Mouse (Mus musculus) lung, adult 2 months (tissue): ENCODE measurements around the gene Dnmbp. TPM values are rescaled to one million over a fixed set of nuclear protein-coding genes. Genes with fewer than 3 reads are reported as not detected.

Experiments used
- DNase-seq: peaks from one replicate; pipeline ENCODE4 v3.0.0; 2022
- H3K4me1 ChIP-seq: fragments of 200-500 bp; 2 replicates; pipeline ENCODE4 v1.6.1; 2011; ENCODE audit warnings: low read length; ENCODE audit not compliant: control insufficient read depth, insufficient read depth
- H3K4me3 ChIP-seq: fragments of 200-500 bp; replicated peaks from 2 replicates; pipeline ENCODE3; 2011; ENCODE audit warnings: low read depth, mild to moderate bottlenecking, control low read depth, low read length; ENCODE audit errors: extremely low read depth
- CTCF ChIP-seq: fragments of 200-500 bp; IDR thresholded peaks from 2 replicates; pipeline ENCODE4 v1.5.1; 2011; ENCODE audit warnings: mild to moderate bottlenecking, low read length, control low read depth; ENCODE audit not compliant: insufficient read depth
- POLR2A ChIP-seq: fragments of 200-500 bp; IDR thresholded peaks from 2 replicates; pipeline ENCODE4 v1.6.1; 2011; ENCODE audit warnings: low read depth, mild to moderate bottlenecking, control low read depth, low read length, borderline replicate concordance; ENCODE audit errors: extremely low read depth
- WGBS: fragments of 180-500 bp; shearing (Covaris S2); methylation state at CpG from one replicate; pipeline ENCODE4 v1.1.7; 2018; 5-methylcytosine and 5-hydroxymethylcytosine counted together
- polyA plus RNA-seq: library from polyadenylated mRNA; depleted of rRNA; stranded (reverse); fragments of >200 nt; gene quantifications from 2 replicates; pipeline ENCODE4 v1.2.3, GENCODE M21; 2012

The Dnmbp gene
- polyA plus RNA-seq, 1 experiment, result 18.6 TPM

DNA sequence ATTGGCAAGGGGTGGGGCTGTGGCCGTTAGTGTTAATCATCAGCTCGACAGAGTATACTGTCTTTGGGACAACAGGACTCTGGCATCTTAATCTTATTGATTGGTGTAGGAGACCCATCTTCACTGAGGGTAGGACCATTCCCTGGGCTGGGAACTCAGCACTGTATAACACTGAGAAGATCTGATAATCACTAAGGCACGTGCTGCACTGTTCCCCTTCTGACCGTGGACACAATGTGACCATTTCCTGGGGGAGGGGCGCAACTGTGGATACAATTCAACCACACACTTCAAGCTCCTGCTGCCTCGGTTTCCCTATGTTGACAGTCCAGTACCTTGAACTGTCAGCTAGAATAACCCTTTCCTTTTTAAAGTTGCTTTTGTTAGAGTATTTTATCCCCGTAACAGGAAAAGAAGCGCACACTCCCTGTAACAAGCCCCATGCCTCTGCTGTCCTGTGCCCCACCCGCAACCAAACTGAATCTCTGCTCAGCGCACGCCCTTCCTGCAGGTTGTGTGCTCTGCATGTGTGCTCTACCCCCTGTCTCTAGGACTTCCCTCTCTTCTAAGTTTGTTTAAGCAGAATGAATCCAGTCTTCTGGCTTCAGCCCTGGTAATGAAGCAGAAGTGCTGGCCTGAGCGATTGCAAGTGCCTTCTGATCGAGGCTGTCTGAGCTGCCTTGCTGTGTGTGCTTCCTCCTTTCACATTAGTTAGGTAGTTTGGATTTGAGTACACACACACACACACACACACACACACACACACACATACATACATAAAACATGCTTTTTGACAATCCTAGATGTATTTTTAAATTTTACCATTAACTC, 55.1 kb downstream of the Dnmbp start:
- peaks cover 13% of the 10 kb centered on the region for H3K4me1 ChIP-seq
- WGBS, result 36% methylated on average over 13 of the region's 13 CpGs
- H3K4me3 ChIP-seq, result no peak overlapping the region
- TF ChIP-seq CTCF (no peak), POLR2A (no peak)
- no peak for DNase-seq

DNA sequence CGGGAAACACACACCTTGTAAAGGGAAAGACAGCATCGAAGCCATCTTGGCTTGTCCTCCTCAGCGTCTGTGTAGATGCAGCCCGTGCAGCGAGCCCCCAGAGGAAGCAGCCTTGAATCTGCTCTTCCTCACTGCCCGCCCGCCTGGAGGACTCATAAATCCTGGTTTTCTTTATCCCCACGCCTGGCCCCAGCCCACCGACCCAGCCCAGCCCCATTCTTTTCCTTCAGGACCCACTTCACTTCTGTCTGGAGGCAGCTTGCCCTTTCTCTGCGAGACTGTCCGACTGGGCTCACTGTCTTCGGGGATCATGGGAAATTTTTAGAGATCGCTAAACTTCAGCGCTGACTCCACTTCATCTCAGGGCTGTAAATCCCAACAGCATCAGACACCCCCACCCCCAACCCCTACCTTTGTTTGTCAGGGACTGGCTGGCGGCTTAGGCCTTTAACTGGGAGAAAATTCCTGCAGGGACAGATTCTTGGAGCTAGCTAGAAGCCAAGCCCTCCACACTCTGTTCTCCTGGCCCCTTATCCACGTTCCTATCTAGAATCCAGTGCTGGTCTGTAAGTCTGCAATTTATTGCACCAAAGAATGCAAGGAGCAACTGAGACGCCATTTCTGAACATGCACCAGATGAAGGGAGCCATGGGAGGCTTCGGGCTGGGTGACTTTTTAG, 57.0 kb downstream of the Dnmbp start:
- Histone ChIP-seq H3K4me3 (no peak overlapping the region), H3K4me1 (peaks cover 13% of the 10 kb centered on the region)
- DNase-seq, result no peak
- TF ChIP-seq POLR2A, result no peak
- no peak for TF ChIP-seq CTCF
- WGBS, result 57% methylated on average over 18 of the region's 18 CpGs

DNA sequence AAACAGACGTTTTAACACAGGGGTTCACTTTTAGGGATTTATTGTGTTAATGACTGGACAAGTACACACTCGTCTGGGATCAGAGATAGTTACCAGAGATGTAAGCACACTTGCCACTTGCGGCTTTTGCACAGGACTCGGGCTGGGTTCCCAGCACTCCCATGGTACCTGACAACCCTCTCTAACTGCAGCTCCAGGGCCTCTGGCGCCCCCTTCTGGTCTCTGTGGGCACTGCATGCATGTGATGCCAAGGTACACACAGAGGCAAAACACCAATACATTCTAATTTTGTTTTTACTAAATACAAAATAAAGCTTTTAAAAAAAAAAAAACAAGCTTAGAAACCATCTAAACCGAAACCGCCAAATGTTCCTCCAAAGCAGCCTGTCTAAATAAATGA, 58.4 kb downstream of the Dnmbp start:
- WGBS, result 87% methylated on average over 7 of the region's 7 CpGs
- DNase-seq, result no peak
- TF ChIP-seq POLR2A (no peak), CTCF (0 out of 2 replicates have a peak, but pooled peaks have one; percentile 9)
- Histone ChIP-seq H3K4me1 (peaks cover 8% of the 10 kb centered on the region), H3K4me3 (no peak overlapping the region)

DNA sequence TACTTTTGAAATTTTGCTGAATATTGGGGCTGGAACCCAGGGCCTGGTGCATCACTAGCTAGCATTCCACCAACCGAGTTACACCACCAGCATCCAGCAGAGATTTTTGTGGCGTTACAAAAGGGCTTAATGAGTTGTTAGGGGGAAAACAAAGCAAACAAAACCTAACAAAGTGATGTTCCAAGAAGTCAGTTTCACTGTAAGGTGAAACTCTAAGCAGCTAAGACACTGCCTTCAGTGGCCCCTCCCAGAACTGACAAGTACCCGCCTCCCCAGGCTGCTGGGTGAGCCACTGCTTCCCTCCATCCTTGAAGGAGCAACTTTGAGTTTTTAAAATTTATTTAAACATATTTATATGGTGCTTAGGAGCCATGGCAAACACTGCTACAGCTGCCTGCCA, 59.6 kb downstream of the Dnmbp start:
- Histone ChIP-seq H3K4me3 (no peak overlapping the region), H3K4me1 (peaks cover 14% of the 10 kb centered on the region)
- no peak for TF ChIP-seq CTCF
- no peak for TF ChIP-seq POLR2A
- DNase-seq, result no peak
- WGBS, result 38% methylated on average over 3 of the region's 3 CpGs

DNA sequence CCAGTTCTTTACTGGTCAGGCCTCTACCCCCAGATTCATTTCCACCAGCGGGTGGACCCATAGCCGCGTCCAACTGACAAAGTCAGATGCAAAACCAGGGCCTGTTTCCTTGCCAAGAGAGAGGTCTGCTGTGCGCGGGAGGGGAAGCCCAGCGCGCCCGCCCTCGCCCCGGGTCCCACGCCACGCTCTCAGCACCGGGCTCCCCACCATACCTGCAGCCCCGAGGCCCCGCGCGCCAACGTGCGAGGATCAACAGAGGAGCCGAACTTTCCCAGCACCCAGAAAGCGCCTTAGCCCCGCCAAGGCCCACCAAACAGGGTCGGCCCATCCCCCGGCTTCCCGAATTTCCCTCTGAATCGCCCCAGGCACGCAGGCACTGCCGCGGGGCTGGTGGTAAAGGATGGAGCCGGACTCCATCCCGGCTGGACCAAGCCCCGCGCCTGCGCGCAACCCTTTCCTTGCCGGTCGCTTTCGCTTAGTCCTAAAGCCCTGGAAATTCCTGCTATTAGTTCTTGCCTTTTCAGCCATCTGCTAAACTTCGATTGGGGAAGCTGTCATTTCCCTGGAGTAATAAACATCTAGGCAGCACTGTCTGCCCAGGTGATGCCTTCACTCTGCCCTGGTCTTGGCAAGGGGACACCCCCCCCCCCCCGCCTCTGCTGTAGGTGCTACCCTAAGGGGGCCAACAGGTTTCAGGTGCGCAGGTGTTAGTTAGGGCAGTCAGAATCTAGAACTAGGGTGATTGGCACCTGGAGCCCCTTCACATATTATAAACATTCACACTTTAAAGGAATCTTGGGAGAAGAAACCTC, 60.4 kb downstream of the Dnmbp start:
- WGBS, result 3% methylated on average over 41 of the region's 41 CpGs
- Histone ChIP-seq H3K4me3 (peak overlapping the region; percentile 50), H3K4me1 (peaks cover 12% of the 10 kb centered on the region)
- no peak for TF ChIP-seq CTCF
- peak; percentile 49 for DNase-seq

DNA sequence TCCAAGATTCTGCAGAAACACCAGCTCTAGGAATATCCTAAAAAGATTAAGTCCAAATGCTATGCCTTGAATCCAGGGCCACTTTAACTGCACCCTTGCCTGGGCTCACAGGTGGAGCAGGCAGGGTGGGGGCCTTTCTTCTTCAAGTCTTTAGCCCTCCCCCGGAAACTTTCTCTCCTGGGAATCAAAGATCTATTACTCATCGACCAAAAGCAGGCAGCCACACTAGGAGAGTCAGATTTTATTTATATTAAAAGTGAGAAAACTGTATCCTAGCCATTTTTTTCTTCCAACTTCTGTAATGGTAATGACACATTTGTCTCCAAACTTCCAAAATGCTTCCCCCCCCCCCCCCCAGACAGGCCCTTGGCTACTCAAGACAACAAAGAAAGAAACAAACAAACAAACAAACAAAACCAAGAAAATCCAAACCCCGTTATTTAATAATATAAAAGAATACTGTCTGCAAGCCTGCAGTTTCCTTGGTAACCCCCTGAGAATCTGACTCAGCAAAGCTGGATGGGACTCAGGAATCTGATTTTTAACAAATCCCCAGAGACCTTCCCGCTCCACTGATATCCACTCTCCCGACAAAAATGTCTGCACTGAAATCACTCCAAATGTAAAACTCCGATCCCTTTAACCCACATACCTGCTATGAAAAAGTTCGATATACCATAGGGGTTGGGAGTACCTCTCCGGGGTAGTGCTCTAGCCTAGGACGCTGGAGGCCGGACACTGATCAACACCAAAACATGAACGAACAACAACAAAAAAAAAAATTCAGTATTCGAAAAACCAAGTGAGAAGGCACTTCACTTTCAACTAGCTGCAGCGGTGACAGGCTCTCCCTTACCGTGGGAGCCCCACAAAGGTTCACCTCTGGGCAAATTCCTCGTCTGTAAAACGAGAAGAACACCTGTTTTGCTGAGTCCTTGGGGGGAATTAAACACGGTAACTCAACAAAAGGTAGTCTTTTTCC, 61.6 kb downstream of the Dnmbp start:
- Histone ChIP-seq H3K4me3 (no peak overlapping the region), H3K4me1 (peaks cover 10% of the 10 kb centered on the region)
- no peak for DNase-seq
- WGBS, result 22% methylated on average over 17 of the region's 17 CpGs
- no peak for TF ChIP-seq CTCF
- no peak for TF ChIP-seq POLR2A

DNA sequence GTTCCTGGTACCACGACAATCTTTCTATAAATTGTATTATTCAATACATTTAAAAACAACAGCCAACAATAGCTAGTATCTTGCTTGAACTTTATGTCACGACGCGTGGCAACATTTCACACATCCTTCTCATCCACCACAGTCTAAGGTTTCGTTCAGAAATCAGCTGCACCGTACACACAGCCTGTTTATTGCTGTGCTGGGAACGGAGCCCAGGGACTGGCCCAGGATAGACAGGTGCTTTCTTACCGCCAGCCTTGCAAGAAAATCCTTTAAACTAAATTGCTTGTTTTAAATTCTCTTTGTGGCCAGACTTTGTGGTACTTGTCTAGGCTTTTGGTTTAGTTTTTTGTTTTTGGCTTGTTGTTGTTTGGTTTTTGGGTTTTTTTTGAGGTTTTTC, 62.6 kb downstream of the Dnmbp start:
- 82% methylated on average over 8 of the region's 8 CpGs for WGBS
- Histone ChIP-seq H3K4me1 (peaks cover 10% of the 10 kb centered on the region), H3K4me3 (no peak overlapping the region)
- no peak for DNase-seq
- TF ChIP-seq POLR2A (no peak), CTCF (no peak)

DNA sequence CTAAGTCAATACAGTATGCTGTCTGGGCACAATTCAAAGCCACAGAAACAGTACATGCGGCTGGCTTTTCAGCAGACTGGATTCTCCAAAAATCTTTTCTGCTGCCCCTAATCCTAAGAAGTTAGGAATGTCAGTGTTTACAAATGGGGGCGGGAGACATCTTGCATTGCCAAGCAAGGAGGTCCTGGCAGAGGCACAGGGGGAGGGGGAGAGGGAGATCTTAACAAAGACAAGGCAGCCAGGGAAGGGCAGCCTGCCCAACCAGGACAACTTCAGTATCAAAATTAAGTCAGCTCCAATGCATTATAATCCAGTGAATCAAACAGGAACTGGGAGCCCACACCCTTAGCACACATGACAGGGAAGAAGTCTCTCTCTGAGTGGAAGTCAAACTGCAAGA, 64.0 kb downstream of the Dnmbp start:
- WGBS, result 23% methylated on average over 2 of the region's 2 CpGs
- Histone ChIP-seq H3K4me3 (no peak overlapping the region), H3K4me1 (peaks cover 10% of the 10 kb centered on the region)
- TF ChIP-seq POLR2A (no peak), CTCF (no peak)
- DNase-seq, result no peak
